Mouse (Mus musculus): ENCODE results near the gene B3gat2.
A peak's percentile ranks its signal among the peaks of the same experiment; 100 is the strongest.

The B3gat2 gene

DNA sequence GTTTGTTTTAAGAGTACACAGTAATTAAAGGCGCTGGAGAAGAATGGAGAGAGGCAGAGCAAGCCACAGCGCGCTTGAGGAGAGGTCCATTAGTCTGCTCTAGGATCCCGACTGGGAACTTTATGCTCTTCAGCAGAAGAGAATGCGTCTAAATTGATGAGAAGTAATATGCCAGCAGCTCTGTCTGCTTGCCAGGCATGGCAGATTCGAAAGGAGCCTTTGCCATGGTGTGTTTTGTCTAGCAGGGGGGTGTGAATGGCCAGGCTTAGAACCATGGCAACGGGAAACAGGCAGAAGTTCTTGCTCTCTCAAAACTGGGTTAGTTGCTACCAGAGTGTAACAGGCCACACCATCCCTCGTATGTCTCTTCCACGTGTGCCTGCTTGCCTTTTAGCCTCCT is 73.3 kb downstream of the B3gat2 start:
- peak; percentile 69 for DNase-seq

DNA sequence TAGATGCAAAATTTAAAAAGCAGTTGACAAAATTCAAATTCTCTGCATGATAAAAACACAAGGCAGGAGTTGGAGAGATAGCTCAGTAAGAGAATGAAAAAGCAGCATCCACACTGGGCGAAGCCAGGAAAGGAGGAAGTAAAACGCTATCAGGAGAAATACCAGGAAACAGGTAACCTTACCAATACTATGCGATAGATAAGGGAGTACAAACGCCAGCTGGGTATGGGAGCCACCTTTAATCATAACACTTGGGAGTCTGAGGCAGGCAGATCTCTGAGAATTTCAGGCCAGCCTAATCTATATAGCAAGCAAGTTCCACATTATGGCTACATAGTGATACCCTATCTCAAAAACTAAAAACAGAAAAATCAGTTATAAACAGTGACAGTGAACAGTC is 75.1 kb downstream of the B3gat2 start:
- DNase-seq, result no peak

DNA sequence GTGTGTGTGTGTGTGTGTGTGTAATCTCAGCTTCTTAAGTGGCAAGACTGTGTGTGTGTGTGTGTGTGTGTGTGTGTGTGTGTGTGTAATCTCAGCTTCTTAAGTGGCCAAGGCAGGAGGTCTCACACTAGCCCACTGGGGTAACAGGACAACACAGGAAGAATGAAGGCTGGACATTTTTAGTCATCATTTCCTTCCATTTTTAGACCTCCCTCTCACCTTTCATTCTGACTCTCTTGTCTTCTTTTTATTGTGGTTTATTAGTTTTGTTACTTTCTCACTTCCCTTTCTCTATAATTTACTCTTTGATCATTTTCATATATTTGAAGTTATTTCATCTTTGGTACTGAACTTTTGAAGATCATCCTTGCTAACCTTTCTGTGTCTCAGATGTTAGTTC is 79.4 kb downstream of the B3gat2 start:
- no peak for DNase-seq

DNA sequence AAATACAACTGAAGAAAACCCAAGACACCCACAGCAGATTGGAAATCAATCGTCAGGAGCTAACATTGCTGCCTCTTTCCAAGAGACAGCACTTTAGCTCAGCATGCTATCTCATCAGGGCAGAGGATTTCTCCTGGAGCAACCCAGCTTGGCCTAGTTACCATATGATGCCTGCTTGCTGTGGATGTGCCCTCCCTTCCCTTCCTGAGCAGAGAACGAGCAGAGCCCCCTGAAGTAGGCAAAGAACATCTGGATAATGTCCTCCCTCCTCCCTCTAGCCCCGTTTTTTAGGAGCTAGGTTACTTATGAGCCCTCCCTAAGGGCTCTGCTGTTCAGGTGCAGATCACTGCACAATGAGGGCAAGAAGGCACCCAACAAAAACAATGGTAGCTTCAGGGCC is 81.1 kb downstream of the B3gat2 start:
- DNase-seq, result no peak

DNA sequence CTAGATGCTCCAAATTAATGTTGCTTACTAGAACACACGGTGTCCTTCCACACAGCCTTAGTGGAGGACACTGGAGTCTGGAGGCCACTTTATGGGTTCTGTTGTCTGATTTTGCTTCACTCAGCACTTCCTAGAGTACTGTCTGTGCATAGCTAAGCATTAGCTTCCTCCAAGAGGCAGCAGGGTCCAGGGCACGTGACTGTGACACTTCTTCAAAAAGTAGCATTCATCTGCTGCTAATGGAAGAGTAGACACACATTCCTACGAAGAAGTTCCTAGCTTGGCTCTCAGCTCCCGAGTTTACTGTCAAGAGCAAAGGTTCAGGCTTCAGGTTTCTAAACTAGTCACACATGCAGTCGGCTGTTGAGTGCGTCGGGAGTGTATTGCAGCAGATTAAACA is 82.2 kb downstream of the B3gat2 start:
- DNase-seq, result peak; percentile 90

DNA sequence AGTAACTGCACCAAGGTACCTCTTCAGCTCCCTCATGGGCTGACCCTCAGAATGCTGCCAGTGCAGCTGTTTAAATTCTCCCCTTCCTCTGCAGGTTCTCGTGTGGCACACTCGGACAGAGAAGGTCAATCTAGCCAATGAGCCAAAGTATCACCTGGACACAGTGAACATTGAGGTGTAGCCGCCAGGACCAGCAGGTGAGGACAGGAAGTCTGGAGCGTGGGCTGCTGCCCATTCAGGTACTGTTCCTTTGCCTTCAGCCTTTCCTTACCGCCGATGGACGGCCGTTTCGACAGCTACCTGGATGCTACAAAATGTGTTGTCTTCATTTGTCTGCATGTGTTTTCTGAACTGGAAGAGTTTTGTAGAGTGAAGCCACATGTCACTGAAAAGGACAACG is 83.5 kb downstream of the B3gat2 start:
- DNase-seq, result no peak

DNA sequence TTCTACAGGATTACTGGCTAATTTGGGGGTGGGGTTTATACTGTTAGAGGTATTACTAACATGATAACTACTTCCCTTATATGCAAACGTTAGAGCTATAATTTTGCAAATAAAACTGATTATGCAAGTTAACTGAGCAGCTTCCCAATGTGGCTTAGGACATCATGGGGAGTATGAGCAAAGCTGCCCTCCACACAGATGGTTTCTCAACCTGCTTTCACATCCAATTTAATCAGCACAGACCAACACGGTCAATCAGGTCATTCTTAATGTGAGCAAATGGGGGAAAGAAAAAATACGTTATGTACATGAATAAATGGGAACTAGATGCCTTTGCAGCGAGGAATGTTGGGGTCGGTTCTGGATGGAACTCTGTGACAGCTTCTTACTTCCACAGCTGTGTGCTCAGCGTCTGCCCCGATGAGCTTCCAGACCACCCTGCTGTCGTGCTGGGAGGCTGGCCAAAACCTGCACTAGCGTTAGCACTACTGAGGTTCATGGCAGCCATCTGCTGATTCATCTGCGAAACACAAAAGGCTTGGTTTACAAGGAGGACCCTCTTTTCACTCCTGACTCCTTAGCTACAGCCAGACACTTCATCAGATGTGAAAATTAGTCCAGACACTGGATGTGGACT is 84.6 kb downstream of the B3gat2 start:
- DNase-seq, result no peak

- no peak for DNase-seq
Measured at GRCm38 (mm10) chr1:23855623-23856022, 94.1 kb downstream of the B3gat2 start.

DNA sequence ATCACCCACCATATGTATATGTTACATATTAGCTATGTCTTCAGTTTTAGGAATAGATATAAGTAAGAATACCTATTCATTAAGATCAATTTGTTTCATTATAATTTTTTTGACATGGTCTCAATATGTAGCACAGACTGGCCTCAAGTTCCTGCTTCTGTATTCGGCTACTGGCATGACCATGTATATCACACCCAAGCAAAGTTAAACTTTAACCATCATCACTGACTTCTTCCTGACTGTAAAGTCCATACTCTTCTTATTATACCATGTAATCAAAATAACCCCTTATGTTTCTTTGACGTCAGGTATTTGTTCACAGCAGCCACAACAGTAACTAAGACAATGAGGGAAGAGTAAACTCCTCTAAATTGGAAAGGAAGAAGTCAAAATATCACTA is 99.4 kb downstream of the B3gat2 start:
- DNase-seq, result no peak

- no peak for DNase-seq
Measured at GRCm38 (mm10) chr1:23865566-23865965, 104.0 kb downstream of the B3gat2 start.

DNA sequence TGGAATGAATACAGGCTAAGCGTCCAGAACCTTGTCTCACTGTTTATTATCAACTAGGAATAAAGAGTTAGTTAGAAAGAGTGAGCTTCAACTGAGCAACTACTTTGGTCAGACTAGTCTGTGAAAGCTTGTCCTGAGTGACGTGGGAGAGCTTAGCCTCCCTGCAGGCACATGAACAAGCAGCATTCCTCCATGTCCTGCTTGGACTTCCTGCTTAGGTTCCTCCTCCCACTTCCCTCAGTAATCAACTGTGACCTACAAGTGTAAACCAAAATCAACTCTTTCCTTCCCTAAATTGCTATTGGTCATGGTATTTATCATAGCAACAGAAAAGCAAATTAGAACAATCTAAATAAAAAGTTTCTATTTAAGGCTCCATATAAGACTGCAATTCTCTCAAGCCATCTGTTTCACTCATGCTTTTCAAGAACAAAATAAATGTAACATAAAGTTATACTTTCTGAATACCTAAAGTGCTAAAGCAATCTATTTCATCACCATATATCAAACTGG is 105.9 kb downstream of the B3gat2 start:
- DNase-seq, result no peak

DNA sequence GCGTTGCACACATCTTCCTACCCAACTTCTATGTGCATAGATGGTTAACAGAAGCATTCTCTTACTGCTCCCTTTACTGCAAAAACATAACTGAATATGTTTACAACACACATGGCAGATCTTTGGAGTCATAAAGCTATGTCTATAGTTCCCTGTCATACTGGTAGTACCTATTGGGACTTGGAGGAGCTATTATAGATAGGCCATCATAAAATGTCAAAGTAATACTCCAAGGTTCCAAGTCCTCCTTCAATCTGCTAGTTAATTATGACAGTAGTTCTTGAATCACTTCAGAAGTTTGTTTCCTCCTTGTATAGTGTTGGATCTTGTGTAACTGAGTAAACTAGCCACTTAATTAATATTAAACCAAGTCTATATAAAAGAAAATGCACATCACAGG is 110.6 kb downstream of the B3gat2 start:
- no peak for DNase-seq

GRCm38 (mm10) chr1:23882681-23883080 is 121.1 kb downstream of the B3gat2 start:
- DNase-seq, result no peak

- DNase-seq, result peak; percentile 25
Measured at GRCm38 (mm10) chr1:23884087-23884668, 122.6 kb downstream of the B3gat2 start.

DNA sequence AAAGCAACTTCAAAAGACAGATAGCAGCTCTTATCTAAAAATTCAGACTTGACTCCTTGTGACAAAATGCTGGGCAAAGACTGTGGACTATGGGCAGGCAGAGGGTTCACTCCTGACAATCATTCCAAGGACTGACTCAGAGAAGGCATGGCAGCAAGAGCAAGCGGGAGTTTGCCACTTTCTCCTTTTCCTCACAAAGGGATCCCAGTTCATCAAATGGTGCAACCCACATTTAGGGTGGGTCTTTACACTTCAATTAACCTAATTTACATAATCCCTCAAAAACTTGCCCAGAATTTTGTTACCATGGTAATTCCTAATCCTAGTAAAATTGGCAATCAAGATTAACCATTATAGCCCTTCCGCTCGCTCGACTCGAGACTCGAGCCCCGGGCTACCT is 123.4 kb downstream of the B3gat2 start:
- no peak for DNase-seq

GRCm38 (mm10) chr1:23892072-23892471 is 130.5 kb downstream of the B3gat2 start:
- peak; percentile 46 for DNase-seq
